Mouse (Mus musculus) layer of hippocampus, postnatal 14 days (tissue): ENCODE data around the gene Scml2. TPM values are rescaled to one million over a fixed set of nuclear protein-coding genes. Genes with fewer than 3 reads are reported as not detected.
"Not testable (repeated sequence)": the region's sequence is repeated elsewhere in the genome, so short reads cannot be mapped to it uniquely, and the experiment has no call there.

Experiments
- DNase-seq, 2 experiments: peaks; one replicate each; pipeline ENCODE4 v3.0.0; 2021 to 2022; ENCODE audit warnings: low spot score in 2 of 2, mixed read lengths in 1 of 2
- long read RNA-seq, 2 experiments: library from polyadenylated mRNA; stranded (forward); transcript quantifications; one replicate each; pipeline ENCODE4 v2.0.0; 2021
- total RNA-seq, 2 experiments: library from RNA; stranded (reverse); gene quantifications; 2 replicates each; pipeline ENCODE4 v1.2.3; 2021

Scml2 gene
- total RNA-seq = 1 to 10 TPM in 1 of 2 experiments, under 1 TPM in 1; 0.91 to 1.0 TPM
- long read RNA-seq, experiment 1, full-length matches to known transcripts = 1 of 1 reads
- long read RNA-seq, experiment 1, partial matches to known transcripts = 0 of 1 reads
- long read RNA-seq, experiment 1, other reads (novel, unspliced or antisense) = 0 of 1 reads
- long read RNA-seq, experiment 2 = 0 reads

DNA sequence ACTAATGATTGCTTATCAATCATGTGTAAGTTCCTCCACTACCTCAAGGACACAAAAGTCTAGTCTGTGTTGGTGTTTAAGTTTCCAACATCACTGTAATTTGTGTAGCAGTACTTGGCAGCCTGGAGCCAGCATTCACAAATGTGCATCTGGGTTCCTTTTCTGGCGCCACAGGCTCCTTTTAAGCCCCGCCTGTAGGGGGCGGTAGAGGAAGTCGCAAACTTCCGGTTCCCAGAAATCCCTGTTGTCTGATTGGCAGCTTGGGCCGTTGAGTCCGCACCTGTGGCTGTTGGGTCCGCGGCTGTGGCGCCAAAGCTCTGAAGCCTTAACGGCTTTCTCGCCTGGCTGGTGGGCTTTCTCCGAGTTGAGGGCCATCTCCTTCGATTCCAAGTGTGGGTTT lies at the start of gene Scml2:
Scml2 (plus strand) TSS at position 301 of the 400 bp plus-strand sequence.
- not testable (repeated sequence) for DNase-seq

DNA sequence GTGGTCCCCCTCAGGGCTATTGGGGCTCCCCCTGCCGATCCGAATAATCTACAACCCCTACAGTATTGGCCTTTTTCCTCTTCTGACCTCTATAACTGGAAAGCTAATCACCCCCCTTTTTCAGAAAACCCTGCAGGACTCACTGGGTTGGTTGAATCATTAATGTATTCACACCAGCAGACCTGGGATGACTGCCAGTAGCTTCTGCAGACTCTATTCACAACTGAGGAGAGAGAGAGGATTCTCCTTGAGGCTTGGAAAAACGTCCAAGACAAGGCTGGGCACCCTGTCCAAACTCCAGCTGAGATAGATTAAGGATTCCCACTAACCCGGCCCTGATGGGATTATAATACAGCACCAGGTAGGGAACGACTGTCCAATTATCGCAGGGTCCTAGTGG lies 41.4 kb upstream of the Scml2 start:
- peak in 1 of 2 experiments; percentile 1 for DNase-seq

DNA sequence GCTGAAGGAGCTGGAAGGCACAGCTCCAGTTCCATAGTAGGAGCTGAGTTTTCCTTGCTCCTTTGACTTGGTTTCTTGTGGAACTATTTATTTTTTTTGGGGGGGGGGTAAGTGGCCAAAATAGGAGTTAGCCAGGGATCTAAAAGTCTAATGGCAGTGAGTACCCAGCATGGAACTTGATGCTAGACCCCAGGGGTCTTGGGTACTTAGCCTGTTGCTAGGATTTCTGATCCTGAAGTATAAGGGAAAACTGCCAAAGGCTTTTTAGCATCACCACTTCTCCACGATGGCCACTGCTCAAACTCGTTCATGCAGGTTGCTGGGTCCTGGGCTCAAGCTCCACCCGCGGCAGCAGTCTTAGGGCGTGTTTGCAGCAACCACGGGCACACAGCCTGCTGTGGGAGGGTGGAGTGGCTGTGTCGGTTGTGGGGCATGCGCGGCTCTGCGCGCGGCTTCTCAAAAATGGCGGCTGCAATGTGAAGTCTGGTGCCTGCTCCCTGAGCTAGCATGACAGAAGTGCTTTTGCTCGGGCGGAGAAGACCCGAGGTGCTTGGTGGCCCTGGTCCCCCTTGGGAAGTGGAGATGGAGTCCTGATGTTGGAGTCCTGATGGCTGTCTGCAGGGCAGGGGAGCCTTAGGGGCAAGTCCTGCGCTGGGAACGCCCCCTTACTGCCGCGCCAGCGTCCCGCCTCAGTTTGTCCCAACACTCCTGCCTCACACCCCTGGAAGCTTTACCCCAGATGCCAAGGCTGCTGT lies 45.5 kb downstream of the Scml2 start:
- DNase-seq = peak; percentile 34 to 38

DNA sequence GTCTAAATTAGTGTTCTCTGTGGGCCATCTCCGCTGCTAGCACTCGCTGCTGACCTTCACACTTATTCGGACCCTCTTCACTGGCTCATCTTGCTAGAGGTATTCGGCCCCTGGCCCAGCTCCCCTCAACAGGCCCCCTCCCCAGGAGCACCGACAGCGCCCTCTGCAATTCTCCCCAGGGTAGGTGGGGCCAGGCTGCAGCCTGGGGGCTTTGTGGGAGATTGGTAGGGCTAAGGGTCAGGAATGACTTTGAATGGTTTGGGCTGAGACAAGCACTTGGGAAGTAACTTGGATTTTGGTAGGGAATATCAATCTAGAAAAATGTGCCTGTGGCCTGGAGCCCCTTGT lies 46.0 kb downstream of the Scml2 start:
- no peak for DNase-seq

DNA sequence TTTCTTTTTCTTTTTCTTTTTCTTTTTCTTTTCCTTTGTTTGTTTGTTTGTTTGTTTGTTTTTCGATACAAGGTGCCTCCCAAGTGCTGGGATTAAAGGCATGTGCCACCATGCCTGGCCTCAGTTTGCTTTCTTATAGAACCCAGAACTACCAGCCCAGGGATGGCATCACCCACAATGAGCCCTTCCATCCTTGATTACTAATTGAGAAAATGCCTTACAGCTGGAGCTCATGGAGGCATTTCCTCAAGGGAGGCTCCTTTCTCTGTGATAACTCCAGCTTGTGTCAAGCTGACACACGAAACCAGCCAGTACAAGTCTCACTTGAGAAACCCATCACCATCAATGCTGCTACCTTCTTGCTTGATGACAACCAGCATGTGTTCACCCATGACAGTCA lies 170.2 kb downstream of the Scml2 start, which contains the start of gene Gm15262:
Gm15262 (plus strand) TSS at position 301 of the 400 bp plus-strand sequence.
- DNase-seq = not testable (repeated sequence)

Other genes starting within 250 kb of the Scml2 start
- gene Gja6, start 210.1 kb upstream of the Scml2 start, total RNA-seq = 1 to 10 TPM in 1 of 2 experiments, under 1 TPM in 1; 0.94 to 2.6 TPM
- 100 to 1,000 TPM; 105 to 111 TPM for gene Cdkl5, start 122.5 kb upstream of the Scml2 start, total RNA-seq
- gene Gm15262, start 170.3 kb downstream of the Scml2 start, total RNA-seq = not detected